Mouse (Mus musculus) embryonic facial prominence, embryonic 11.5 days (tissue): ENCODE measurements around the gene Mtmr4. TPM values are rescaled to one million over a fixed set of nuclear protein-coding genes. Genes with fewer than 3 reads are reported as not detected.
A peak's percentile ranks its signal among the peaks of the same experiment; 100 is the strongest.

Experiments
- ATAC-seq: fragments of 200-750 bp; cut with Nextera tagmentation; replicated peaks from 2 replicates; pipeline ENCODE4 v1.8.0; 2017; ENCODE audit warnings: low read depth; ENCODE audit not compliant: insufficient number of reproducible peaks, low FRiP score, low TSS enrichment
- DNase-seq: peaks from one replicate; pipeline ENCODE4 v3.0.0-alpha.2; 2015; ENCODE audit warnings: low spot score
- H3K27ac ChIP-seq: fragments of 300-500 bp; sonication (generic); replicated peaks from 2 replicates; pipeline ENCODE4 v1.5.1; 2014; ENCODE audit warnings: mild to moderate bottlenecking, low read depth, low read length, control low read depth
- H3K27me3 ChIP-seq: fragments of 300-500 bp; sonication (generic); 2 replicates; pipeline ENCODE4 v1.6.1; 2014; ENCODE audit warnings: mild to moderate bottlenecking, low read length, moderate library complexity, mixed read lengths; ENCODE audit not compliant: control insufficient read depth, insufficient read depth
- H3K36me3 ChIP-seq: fragments of 300-500 bp; sonication (generic); replicated peaks from 2 replicates; pipeline ENCODE4 v1.6.1; 2014; ENCODE audit warnings: low read depth, mild to moderate bottlenecking, low read length, moderate library complexity, mixed read lengths; ENCODE audit not compliant: control insufficient read depth, insufficient read depth
- H3K4me1 ChIP-seq: fragments of 300-500 bp; sonication (generic); 2 replicates; pipeline ENCODE4 v1.6.1; 2014; ENCODE audit warnings: low read length, mixed read lengths; ENCODE audit not compliant: control insufficient read depth, insufficient read depth
- H3K4me2 ChIP-seq: fragments of 300-500 bp; sonication (generic); 2 replicates; pipeline ENCODE4 v1.6.1; 2014; ENCODE audit warnings: low read depth, mild to moderate bottlenecking, control low read depth, low read length, moderate library complexity
- H3K4me3 ChIP-seq: fragments of 300-500 bp; sonication (generic); 2 replicates; pipeline ENCODE4 v1.5.1; 2014; ENCODE audit warnings: low read depth, low read length, control low read depth
- H3K9ac ChIP-seq: fragments of 300-500 bp; sonication (generic); replicated peaks from 2 replicates; pipeline ENCODE4 v1.6.1; 2014; ENCODE audit warnings: mild to moderate bottlenecking, control low read depth, low read length
- H3K9me3 ChIP-seq: fragments of 300-500 bp; sonication (generic); replicated peaks from 2 replicates; pipeline ENCODE4 v1.6.1; 2016; ENCODE audit warnings: mild to moderate bottlenecking, low read length, inconsistent platforms, mixed read lengths; ENCODE audit not compliant: control insufficient read depth
- WGBS: fragments of 180-500 bp; shearing (Covaris S2); extraction: QIAGEN DNeasy Blood & Tissue Kit; methylation state at CpG from one replicate; pipeline ENCODE4 v1.1.7; 2014; 5-methylcytosine and 5-hydroxymethylcytosine counted together
- polyA plus RNA-seq: library from polyadenylated mRNA; unstranded; fragments of >200 nt; fragmentation: Nextera tagmentation; extraction: Ambion mirVana; gene quantifications from 2 replicates; pipeline ENCODE4 v1.2.1, GENCODE M21; 2014

Gene Mtmr4
- 61.1 and 61.9 TPM in 2 replicates for polyA plus RNA-seq

DNA sequence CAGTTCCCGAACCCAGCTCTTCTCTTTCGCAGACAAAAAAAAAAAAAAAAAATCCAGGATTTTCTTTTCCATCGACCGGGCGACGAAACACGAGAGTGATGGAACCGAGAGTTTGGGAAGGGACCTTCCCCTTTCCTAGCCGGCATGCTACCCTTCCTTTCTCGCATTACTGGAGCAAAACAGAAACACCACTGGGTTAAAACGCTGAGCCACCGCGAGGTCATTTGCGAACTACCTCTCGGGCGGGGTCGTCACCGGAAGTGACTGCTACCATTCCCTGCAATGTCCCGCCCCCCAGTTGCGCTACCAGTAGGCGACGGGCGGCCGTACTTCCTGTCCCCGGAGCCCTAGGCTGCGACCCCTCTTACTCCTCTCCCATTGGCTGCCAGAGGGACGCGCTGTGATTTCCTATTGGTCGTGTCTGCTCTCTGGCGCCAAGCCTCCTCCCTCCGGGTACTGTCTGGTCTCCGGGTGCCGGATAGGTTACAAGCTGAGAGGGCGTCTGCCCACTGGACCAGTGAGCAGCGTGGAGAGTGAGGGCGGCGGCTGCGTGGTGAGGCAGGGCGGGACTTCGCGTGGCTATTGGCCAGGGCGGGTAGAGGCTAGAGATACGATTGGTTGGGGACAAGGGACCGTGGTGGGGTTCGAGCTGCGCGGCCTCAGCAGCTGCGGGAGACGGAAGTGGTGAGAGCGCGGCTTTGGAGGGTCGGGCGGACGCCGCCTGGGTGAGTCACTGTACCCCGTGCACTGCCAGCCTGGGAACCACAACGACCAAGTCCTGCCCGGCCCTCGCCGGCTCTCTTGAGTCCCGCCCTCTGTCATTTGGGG is at the start of gene Mtmr4:
Gene Mtmr4, plus strand, starts transcription at position 637 of the 828 bp plus-strand sequence.
- WGBS = under 1% methylated on average over 53 of the region's 61 CpGs
- H3K4me3 ChIP-seq = peak within 1 kb of the TSS; percentile 81
- peak within 1 kb of the TSS; percentile 80 for H3K27ac ChIP-seq
- H3K9ac ChIP-seq = peak within 1 kb of the TSS; percentile 89
- H3K4me2 ChIP-seq = peak within 1 kb of the TSS; percentile 88
- H3K4me1 ChIP-seq = peaks cover 6% of the 10 kb centered on the region
- peak; percentile 98 for ATAC-seq
- H3K9me3 ChIP-seq = no peaks in the 10 kb centered on the region
- peak; percentile 98 for DNase-seq
- no peaks in the 10 kb centered on the region for H3K36me3 ChIP-seq
- H3K27me3 ChIP-seq = no peaks in the 10 kb centered on the region

DNA sequence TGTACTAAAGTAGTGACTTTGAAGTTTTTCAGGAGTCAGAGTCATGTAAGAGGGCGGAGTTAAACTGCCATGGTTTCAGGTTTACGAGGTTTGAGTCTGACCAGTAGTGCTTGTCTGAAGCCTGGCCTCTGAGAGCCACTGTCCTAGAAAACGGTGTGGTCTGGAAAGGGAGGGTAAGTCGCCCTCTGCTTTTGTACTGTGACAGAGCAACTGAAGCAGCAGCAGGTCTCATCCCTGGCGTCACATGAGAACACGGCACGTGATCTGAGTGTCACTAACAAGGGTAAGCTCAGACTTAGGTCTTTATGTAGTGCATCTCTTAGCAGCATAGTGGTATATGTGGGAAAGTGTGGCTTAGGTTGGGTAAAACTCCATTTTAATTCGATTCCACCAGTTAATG is 49.7 kb upstream of the Mtmr4 start:
- no peak for DNase-seq

DNA sequence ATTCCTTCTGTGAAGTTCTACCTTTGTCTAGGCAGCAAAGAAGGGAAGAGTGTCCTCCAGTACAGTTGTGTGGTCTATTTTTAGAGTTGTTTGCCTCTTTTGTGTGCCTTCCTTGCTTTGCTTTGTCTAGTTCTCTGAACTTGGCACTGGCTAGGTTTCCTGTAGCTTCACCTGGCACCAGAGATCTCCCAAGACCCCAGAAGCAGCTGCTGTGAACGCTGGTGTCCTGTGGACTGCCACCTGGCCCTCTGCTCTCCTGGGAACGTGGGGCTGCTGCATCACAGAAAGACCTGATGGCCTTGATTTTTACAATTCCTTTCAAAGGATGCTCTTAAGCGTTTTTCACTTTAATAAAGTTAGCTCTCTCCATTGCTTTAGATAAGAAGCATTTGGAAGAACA is 49.1 kb upstream of the Mtmr4 start:
- Histone ChIP-seq H3K9ac (no peak overlapping the region), H3K4me3 (no peak overlapping the region), H3K4me2 (no peak overlapping the region), H3K27me3 (no peaks in the 10 kb centered on the region), H3K36me3 (no peaks in the 10 kb centered on the region), H3K4me1 (no peaks in the 10 kb centered on the region), H3K9me3 (no peaks in the 10 kb centered on the region), H3K27ac (no peak overlapping the region)
- 65% methylated on average over 3 of the region's 3 CpGs for WGBS
- DNase-seq = no peak
- ATAC-seq = no peak

More for the DNA sequence above, 49.7 kb upstream of the Mtmr4 start:
- no peak overlapping the region for H3K4me2 ChIP-seq
- H3K4me1 ChIP-seq = no peaks in the 10 kb centered on the region
- H3K27ac ChIP-seq = no peak overlapping the region
- no peak overlapping the region for H3K4me3 ChIP-seq
- no peak overlapping the region for H3K9ac ChIP-seq
- H3K27me3 ChIP-seq = no peaks in the 10 kb centered on the region
- no peaks in the 10 kb centered on the region for H3K36me3 ChIP-seq
- no peak for ATAC-seq
- WGBS = 40% methylated on average over 8 of the region's 8 CpGs
- H3K9me3 ChIP-seq = no peaks in the 10 kb centered on the region

GRCm38 (mm10) chr11:87553342-87553741 is 38.6 kb upstream of the Mtmr4 start:
- Histone ChIP-seq H3K9ac (no peak overlapping the region), H3K9me3 (no peaks in the 10 kb centered on the region), H3K4me2 (no peak overlapping the region), H3K27me3 (no peaks in the 10 kb centered on the region), H3K36me3 (no peaks in the 10 kb centered on the region), H3K4me1 (no peaks in the 10 kb centered on the region), H3K4me3 (no peak overlapping the region), H3K27ac (no peak overlapping the region)
- WGBS = 76% methylated on average over 4 of the region's 4 CpGs
- ATAC-seq (no peak), DNase-seq (no peak)

GRCm38 (mm10) chr11:87554386-87554785 is 37.6 kb upstream of the Mtmr4 start:
- Histone ChIP-seq H3K9ac (no peak overlapping the region), H3K27me3 (no peaks in the 10 kb centered on the region), H3K4me1 (no peaks in the 10 kb centered on the region), H3K4me3 (no peak overlapping the region), H3K9me3 (no peaks in the 10 kb centered on the region), H3K4me2 (no peak overlapping the region), H3K36me3 (no peaks in the 10 kb centered on the region), H3K27ac (no peak overlapping the region)
- ATAC-seq (no peak), DNase-seq (no peak)
- 71% methylated on average over 5 of the region's 5 CpGs for WGBS

GRCm38 (mm10) chr11:87555106-87555703 is 36.8 kb upstream of the Mtmr4 start:
- no peak for ATAC-seq
- no peak overlapping the region for H3K9ac ChIP-seq
- no peak overlapping the region for H3K4me2 ChIP-seq
- no peak overlapping the region for H3K4me3 ChIP-seq
- H3K27me3 ChIP-seq = no peaks in the 10 kb centered on the region
- no peak overlapping the region for H3K27ac ChIP-seq
- H3K36me3 ChIP-seq = no peaks in the 10 kb centered on the region
- H3K9me3 ChIP-seq = no peaks in the 10 kb centered on the region
- no peaks in the 10 kb centered on the region for H3K4me1 ChIP-seq
- WGBS = 38% methylated on average over 2 of the region's 2 CpGs
- DNase-seq = peak; percentile 9

DNA sequence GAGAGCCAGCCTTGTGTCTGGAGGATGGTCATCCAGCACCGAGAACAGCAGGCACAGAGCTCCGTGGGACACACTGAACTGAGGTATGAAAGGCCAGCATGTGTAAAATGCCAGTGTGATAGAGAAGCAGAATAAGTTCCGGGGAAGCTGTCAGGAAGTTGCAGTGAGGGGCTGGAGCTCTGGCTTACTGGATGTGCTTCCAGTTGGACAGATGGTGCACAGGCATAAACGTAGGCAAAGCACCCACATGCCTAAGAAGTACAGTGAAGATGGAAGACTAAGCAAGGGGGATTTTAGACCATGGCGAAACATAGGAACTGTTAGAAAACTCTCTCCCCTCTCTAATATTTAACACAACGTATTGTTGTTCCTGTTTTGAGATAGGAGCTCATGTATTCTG is 30.8 kb upstream of the Mtmr4 start:
- no peaks in the 10 kb centered on the region for H3K4me1 ChIP-seq
- H3K36me3 ChIP-seq = no peaks in the 10 kb centered on the region
- DNase-seq (no peak), ATAC-seq (no peak)
- no peak overlapping the region for H3K4me3 ChIP-seq
- no peaks in the 10 kb centered on the region for H3K9me3 ChIP-seq
- H3K4me2 ChIP-seq = no peak overlapping the region
- H3K9ac ChIP-seq = no peak overlapping the region
- 69% methylated on average over 6 of the region's 6 CpGs for WGBS
- no peaks in the 10 kb centered on the region for H3K27me3 ChIP-seq
- H3K27ac ChIP-seq = no peak overlapping the region

DNA sequence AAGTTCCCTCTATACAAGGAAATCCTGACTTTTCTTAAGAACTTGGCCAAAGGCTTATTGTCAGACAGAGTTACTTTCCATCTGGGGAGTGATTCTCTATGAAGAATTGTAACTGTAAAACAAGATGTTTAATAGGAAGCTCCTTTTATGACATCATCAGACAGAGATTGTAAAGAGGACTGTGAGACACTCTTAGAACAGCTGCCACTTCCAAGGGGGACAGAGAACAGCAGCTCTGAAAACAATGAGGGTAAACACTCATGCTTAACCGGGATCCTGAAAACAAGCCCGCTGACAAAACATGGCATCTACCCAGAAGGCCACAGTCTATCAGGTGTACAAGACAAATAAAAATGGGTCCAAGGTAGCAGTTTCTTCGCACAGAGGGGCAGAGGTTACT is 25.5 kb upstream of the Mtmr4 start, which contains the start of gene Gm11492:
Gene Gm11492, plus strand, starts transcription at position 153 of the 400 bp plus-strand sequence.
- no peaks in the 10 kb centered on the region for H3K9me3 ChIP-seq
- no peak within 1 kb of the TSS for H3K27ac ChIP-seq
- no peaks in the 10 kb centered on the region for H3K36me3 ChIP-seq
- ATAC-seq = no peak
- DNase-seq = no peak
- no peak within 1 kb of the TSS for H3K9ac ChIP-seq
- no peaks in the 10 kb centered on the region for H3K4me1 ChIP-seq
- H3K27me3 ChIP-seq = no peaks in the 10 kb centered on the region
- H3K4me2 ChIP-seq = no peak within 1 kb of the TSS
- H3K4me3 ChIP-seq = no peak within 1 kb of the TSS
- 88% methylated on average over 3 of the region's 3 CpGs for WGBS
